Mouse (Mus musculus): ENCODE measurements around the gene Anks1b.

Anks1b gene

DNA sequence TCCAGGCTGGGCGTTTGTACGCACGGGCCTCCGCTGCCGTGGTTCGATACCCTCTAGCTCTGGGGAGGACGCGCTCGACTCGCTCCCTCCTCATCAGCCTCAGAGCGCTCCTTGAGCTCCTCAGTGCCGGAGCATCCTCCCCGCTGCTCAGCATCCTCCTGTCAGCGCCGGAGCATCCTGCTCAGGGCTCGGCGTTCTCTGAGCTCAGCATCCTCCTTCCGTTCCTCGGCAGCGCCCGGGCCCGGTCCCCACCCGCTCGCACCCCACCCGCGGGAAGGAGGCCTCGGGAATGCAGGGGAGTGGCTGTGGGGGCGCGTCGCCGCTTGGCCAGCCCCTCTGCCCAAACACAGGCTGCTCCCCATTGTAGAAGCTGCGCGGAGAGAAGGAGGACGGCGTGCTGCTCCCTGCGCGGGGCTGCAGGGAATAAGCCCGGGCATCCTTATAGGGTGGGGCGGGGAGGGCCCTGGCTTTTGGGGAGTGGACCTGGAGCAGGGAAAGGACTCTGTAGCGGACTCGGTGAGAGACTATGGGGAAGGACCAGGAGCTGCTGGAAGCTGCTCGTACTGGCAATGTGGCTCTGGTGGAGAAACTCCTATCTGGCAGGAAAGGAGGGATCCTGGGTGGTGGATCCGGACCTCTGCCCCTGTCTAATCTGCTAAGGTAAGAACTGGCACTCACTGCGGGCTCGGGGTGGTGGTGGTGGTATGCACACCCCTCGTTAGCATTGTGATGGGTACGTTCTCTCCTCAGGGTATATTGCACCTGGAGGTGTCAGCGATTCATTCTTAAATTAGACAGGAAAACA is at the start of gene Anks1b:
Gene Anks1b (plus strand): TSS at position 364 of the 805 bp plus-strand sequence.
- peak; percentile 30 to 56 for DNase-seq

GRCm38 (mm10) chr10:89823906-89824305 is 49.4 kb upstream of the Anks1b start:
- DNase-seq: peak; percentile 47 to 65

DNA sequence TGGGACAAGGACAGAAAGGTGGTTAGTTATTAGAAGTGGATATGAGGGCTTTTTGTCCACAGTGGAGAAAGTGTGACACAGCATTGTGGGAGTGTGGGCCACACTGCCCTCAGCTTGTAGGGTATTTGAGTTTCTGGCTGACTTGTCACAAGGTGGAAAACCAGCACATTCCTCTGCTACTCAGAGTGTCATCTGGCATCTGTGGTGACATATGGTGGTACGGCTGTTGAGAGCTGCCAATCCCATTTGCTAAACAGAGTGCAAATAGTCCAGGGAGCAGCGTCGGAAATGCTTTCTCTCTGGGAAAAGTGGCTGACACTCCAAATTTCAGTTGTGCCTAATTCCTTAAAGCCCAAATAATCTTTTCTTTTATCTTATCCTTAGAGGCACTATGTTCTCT is 46.4 kb upstream of the Anks1b start:
- no peak for DNase-seq

- DNase-seq: no peak
Measured at GRCm38 (mm10) chr10:89832334-89832733, 41.0 kb upstream of the Anks1b start.

DNA sequence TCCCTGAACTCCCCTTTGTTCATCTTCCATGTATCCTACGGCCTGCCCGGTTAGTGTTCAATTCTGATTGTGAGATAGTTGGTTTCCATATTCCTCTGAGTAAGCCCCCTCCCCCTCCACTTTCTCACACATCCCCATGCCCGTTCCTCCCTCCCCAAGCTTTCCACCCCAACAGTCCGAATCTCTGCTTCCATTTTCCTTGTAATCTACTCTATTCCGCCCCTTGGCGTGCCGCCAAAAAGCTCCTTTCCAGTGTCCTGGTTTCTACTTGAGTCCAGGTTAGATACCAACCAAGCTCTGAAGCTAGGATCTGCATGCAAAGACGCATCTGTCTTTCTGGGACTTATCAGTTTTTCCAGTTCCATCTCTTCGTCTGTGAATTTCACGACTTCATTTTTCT is 40.1 kb upstream of the Anks1b start:
- peak; percentile 41 to 48 for DNase-seq

GRCm38 (mm10) chr10:89837476-89837875 is 35.8 kb upstream of the Anks1b start:
- DNase-seq: peak; percentile 34 to 38

DNA sequence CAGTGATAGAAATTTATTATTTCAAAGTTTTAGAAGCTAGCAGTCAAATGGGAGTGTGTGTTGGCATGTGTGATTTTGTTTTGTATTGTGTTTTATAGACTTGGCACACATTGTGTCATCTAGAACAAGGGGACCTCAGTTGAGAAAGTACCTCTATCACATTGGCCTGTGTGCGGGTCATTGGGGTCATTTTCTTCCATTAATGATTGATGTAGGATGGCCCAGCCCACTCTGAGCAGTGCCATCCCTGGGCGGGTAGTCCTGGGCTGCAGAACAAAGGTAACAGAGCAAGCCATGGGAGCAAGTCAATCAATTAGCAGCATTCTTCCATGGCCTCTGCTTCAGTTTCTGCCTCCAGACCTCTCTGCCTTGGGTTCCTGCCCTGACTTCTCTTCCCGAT is 34.5 kb upstream of the Anks1b start:
- DNase-seq: no peak

GRCm38 (mm10) chr10:89850951-89851350 is 22.4 kb upstream of the Anks1b start:
- no peak for DNase-seq

- no peak for DNase-seq
Measured at GRCm38 (mm10) chr10:89855251-89855875, 17.9 kb upstream of the Anks1b start.

- no peak for DNase-seq
Measured at GRCm38 (mm10) chr10:89856286-89856685, 17.0 kb upstream of the Anks1b start.

- DNase-seq: no peak
Measured at GRCm38 (mm10) chr10:89868211-89868610, 5.1 kb upstream of the Anks1b start.

DNA sequence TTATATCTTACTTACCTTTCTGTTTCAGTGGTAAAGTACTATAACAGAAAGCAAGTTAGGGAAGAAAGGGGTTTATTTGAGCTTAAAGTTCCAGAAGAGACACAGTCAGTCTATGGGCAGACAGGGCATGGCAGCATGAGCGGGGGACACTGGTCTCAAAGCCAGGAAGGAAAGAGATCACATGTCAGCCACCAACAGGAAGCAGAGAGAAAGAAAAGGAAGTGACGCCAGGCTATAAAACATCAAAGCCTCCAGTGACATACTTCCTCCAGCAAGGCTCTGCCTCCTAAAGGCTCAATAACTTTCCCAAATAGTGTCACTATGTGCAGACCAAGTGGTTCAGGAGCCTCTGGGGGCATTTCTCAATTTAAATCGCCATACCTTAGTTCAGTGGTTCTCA is 4.5 kb upstream of the Anks1b start:
- no peak for DNase-seq

DNA sequence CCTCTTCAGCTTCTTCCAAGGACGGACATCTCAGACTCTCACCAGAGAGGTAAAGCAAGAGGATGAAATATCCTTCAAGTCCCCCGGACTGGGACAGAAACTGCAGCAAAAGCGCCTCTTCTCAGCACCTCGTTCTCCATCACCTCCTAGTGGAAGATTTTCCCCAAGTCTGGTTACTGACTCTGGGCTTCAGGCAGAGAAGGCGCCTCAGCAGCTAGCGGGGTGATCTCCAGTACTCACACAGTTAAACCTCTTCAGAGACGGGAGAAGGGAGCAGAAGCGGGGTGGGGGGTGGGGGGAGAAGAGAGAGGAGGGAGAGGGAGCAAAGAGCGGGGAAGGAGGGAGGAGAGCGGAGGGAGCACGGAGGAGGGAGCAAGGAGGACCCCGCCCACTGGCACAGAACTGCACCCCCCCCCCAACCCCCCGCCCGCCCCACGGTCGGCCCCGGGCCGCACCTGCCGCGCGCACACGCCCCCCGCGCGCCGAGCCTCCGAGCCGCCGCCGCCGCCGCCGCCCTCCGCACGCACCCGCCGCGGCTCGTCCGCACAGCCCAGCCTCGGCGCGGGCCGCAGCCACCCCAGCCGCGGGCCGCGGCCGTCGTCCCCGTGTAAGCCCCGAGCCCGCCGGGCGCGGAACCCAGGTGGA is 686 bp upstream of the Anks1b start:
- DNase-seq: peak; percentile 17 to 29

GRCm38 (mm10) chr10:89874036-89874435 is 727 bp downstream of the Anks1b start:
- DNase-seq: peak in 1 of 2 experiments; percentile 3

DNA sequence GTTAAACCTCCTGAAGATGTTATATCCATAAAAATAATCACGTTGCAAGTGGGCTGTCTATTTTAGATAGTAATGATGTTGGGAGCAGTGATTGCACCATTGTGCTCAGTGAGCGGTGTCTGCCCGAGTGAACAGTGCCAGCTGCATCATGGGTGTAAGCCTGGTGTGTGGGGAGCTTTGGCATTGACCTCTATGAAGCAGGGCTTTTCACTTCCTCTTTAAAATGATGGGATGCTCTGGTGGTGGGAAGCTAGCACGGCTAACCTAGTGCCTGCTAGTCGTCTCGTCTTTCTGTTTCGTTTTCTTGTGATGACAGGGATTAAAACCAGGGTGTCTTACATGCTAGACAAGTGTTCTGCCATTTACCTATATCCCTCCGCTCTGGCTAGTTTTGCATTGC is 10.3 kb downstream of the Anks1b start:
- no peak for DNase-seq

GRCm38 (mm10) chr10:89902720-89903337 is 29.5 kb downstream of the Anks1b start:
- no peak for DNase-seq

DNA sequence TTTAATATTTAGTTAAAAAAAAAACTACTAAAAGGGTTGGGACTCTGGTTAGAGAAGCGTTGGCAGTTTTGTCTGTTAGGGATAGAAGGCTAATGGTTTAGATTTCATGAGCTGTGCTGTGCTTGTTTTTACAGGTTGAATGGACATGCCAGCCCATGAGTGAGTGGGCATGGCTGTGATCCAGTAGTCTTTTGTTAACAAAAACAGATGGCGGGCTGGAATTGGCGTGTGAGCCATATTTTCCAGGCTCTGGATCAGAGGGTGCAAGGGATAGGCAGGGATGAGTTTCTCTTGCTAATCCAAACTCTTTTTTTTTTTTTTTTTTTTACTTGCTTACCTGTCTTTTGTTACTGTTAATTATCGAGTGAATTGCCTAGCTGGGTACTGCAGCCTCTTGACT is 38.6 kb downstream of the Anks1b start:
- no peak for DNase-seq

- DNase-seq: no peak
Measured at GRCm38 (mm10) chr10:89913174-89913573, 39.9 kb downstream of the Anks1b start.

- no peak for DNase-seq
Measured at GRCm38 (mm10) chr10:89917141-89917540, 43.8 kb downstream of the Anks1b start.

DNA sequence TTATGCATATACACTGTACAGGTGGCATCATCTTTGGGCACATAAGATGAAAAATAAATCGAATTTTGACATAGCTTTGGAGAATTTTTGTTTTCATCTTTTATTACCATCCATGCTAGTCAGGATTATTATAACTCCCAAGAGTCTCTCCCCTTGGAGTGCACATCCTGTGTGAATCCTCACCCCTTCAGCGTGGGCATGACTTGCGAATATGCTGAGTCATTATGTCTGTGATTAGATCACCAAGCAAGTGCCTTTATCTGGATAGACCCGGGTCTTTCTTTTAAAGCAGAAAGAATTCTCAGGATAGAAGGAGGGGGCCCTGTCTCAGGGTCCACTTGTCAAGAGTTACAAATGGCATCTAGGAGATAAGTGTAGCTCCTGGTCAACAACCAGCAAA is 48.7 kb downstream of the Anks1b start:
- no peak for DNase-seq

- no peak for DNase-seq
Measured at GRCm38 (mm10) chr10:89942180-89942579, 68.9 kb downstream of the Anks1b start.

- DNase-seq: no peak
Measured at GRCm38 (mm10) chr10:89946636-89947349, 73.5 kb downstream of the Anks1b start.

DNA sequence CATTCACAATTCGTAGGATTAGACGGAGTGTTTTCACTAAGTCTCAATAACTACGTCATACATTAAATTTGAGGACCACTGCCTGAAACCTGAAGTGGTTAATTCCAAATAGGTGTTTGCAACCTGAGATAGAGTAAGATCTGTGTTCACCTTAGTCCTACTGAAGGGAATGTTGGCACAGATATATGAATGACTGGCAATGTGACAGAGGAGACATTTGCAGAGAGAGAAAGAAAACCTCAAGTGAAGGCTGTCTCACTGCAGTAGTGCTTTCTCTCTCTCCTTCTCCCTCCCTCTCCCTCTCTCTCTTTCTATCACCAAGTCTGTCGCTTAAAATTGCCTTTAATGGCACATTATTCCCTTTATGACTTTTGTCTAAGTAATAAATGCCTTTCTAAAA is 101.1 kb downstream of the Anks1b start:
- no peak for DNase-seq
